Mouse (Mus musculus): ENCODE data around the gene Plcd1.
A peak's percentile ranks its signal among the peaks of the same experiment; 100 is the strongest.

Gene Plcd1

DNA sequence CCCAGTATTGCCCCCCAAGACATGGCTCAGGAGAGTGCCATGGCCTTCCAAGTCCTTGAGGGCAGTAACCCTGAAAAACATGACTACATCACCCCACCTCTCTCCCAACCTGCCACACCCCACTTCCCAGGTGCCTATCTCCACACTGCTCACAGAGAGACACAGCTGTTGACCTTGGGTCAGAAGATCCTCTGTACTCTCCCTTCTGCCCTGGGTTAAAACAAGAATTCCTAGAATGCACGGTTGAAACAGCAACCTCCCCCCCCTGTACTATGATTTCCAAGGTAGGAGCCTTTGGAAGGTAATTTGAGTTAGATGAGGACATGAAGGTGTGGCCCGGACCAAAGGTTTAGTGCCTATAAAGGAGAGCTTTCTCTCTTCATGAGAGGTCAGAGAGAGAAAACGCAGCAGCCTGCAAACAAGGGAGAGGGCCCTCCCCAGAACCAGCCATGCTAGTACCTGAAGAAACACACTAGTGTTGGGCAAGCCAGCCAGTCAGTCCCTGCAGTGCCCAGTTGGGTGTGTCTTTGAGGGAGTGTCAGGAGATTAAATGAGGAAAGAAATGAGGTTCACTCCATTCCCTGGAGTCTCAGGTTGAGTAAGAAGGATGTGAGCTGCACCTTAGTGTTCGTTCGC is 13.1 kb downstream of the Plcd1 start:
- no peaks in the 10 kb centered on the region for H3K27me3 ChIP-seq (ENCODE audit: control insufficient read depth, insufficient read depth, low read length, poor library complexity, severe bottlenecking)
- DNase-seq (ENCODE audit: low read depth, low spot score): no peak

DNA sequence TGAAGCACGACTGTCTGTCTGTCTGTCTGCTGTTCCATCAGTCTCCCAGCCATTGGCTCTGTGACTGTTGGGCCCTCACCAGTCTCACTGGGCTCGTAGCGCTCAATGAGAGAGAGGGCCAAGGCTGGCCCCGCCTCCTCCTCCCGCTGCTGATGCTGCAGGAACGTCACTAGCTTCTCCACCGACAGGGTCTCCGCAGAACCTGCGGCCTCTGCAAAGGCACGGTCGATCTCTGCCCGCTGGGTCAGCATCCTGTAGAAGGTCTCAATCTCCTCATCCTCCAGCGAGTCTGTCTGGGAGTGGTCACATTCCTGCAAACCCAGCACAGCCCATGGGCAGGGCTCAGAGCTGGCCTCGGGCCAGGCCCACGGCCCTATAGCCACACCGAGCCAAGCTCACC is 17.6 kb downstream of the Plcd1 start:
- Histone ChIP-seq H3K36me3 (ENCODE audit: control insufficient read depth, insufficient read depth, low read length, poor library complexity, severe bottlenecking) (no peaks in the 10 kb centered on the region), H3K27me3 (ENCODE audit: control insufficient read depth, insufficient read depth, low read length, poor library complexity, severe bottlenecking) (no peaks in the 10 kb centered on the region)
- DNase-seq (ENCODE audit: low read depth, low spot score): no peak

More for the DNA sequence above, 13.1 kb downstream of the Plcd1 start:
- H3K36me3 ChIP-seq (ENCODE audit: control insufficient read depth, insufficient read depth, low read length, poor library complexity, severe bottlenecking): no peaks in the 10 kb centered on the region

DNA sequence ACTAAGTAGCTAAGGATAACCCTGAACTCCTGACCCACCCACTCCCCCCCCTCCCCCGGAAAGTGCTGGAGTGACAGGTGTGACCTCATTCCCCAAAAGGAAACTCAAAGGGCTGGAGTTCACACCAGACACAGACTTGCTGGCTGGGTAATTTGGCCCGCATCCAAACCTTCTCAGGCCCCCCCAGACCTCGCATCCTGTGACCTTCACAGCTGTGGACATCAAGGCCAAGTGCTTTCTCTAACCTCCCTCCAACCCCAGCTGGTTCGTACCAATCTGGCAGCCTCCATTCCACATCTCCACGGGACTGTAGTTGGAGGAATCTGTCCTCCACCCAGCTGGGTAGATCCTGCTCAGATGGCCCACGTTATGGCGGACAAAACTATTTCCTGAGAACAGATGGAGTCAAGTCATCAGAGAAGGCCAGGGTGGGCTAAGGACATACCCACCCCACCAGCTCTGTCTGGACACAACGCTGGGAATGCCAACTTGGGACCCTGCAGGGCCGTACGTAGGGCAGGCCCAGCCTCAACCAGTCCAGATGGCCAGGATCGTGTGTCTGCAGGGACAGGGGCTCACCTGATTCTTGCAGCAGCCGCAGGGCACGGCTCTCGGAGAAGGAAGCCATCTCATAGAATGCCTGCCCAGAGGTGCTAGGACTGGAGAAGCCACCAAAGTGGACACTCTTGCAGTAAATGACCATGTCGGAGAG is 20.0 kb downstream of the Plcd1 start:
- no peaks in the 10 kb centered on the region for H3K27me3 ChIP-seq (ENCODE audit: control insufficient read depth, insufficient read depth, low read length, poor library complexity, severe bottlenecking)
- no peaks in the 10 kb centered on the region for H3K36me3 ChIP-seq (ENCODE audit: control insufficient read depth, insufficient read depth, low read length, poor library complexity, severe bottlenecking)
- DNase-seq (ENCODE audit: low read depth, low spot score): no peak

DNA sequence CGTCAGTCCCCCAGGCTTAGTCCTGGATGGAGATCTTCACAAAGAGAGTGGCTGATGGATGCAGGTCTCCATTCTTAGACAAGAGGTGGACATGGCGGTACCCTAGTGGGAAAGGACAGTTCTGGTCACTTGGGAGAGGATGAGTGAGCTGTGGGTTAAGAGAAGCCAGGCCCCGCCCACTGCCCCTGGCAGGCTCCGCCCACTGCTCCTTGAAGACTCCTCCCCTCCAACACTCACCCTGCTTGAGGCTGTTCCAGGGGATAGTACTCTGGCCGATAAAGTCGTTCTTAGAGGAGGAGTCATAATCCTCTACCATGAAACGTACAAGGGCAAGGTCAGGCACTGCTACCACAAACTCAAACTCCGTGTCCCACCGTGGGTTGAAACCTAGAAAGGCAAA is 21.5 kb downstream of the Plcd1 start:
- Histone ChIP-seq H3K36me3 (ENCODE audit: control insufficient read depth, insufficient read depth, low read length, poor library complexity, severe bottlenecking) (no peaks in the 10 kb centered on the region), H3K27me3 (ENCODE audit: control insufficient read depth, insufficient read depth, low read length, poor library complexity, severe bottlenecking) (no peaks in the 10 kb centered on the region)
- DNase-seq (ENCODE audit: low read depth, low spot score): no peak

DNA sequence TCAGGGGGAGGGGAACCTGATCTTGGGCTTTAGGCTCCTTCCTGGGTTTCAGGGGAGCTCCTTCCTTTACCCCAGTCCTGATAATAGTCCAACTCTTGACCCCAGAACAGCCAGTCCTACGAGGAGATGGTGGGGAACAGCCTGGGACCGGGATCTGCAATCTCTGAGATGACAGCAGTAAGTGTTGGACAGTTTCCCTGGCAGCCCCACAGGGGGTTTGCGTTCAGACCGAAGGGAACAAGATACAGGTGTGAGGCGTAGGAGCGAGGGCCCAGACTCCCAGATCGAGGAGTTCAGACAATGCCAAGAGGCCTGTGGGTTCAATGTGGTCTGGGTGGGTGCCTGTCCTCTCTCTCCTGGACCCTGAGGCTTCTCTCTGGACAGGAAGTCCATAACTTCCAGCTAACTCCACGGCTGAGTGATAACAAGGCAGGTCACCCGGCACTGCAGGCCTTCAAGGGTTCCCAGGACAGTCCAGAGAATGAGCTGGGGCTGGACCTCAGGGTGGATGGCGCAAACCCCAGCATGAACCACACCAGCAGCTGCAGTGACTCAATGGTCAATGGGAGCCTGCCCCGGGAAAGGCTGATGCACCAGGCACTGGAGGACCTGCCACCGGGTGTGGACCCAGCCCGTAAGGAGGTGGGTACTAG is 23.0 kb downstream of the Plcd1 start:
- H3K36me3 ChIP-seq (ENCODE audit: control insufficient read depth, insufficient read depth, low read length, poor library complexity, severe bottlenecking): no peaks in the 10 kb centered on the region
- DNase-seq (ENCODE audit: low read depth, low spot score): no peak
- H3K27me3 ChIP-seq (ENCODE audit: control insufficient read depth, insufficient read depth, low read length, poor library complexity, severe bottlenecking): no peaks in the 10 kb centered on the region

DNA sequence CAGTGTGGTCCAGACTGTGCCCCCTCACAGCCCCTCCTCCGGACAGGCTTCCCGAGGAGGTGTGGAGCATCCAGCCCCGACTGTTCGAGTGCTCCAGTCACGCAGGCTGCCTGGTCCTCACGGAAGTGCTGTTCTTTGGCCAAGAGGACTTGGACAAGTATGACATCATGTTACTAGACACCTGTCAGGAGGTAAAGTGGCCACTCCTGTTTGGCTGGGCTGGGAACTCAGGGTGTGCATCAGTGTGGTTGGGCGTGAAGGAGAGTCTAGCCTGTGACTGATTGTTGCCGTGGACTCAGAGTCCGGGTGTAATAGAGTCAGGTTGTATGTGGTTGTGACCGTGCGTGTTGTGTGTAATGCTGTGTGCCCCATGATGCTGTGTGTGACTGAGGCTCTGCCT is 25.0 kb downstream of the Plcd1 start:
- no peak for DNase-seq (ENCODE audit: low read depth, low spot score)
- Histone ChIP-seq H3K27me3 (ENCODE audit: control insufficient read depth, insufficient read depth, low read length, poor library complexity, severe bottlenecking) (no peaks in the 10 kb centered on the region), H3K36me3 (ENCODE audit: control insufficient read depth, insufficient read depth, low read length, poor library complexity, severe bottlenecking) (no peaks in the 10 kb centered on the region)

DNA sequence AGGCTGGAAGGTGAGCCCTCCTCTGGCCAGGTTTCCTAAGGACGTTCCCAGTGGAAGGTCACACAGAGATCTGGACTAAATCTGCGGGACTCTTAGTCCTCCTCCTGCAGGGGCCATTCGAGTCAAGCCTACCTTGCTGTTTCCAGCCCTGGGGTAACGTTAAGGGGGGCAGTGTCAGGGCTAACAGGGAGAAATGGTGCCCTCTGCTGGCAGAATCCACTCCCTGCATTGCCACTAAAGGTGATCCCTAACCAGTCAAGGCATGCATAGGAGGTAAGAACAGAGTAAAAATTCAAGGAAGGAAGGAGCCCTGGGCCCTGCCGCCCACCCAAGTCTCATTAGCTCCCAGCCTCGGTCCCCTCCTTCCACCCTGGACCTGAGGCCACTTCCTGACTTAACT is 25.7 kb downstream of the Plcd1 start:
- Histone ChIP-seq H3K36me3 (ENCODE audit: control insufficient read depth, insufficient read depth, low read length, poor library complexity, severe bottlenecking) (no peaks in the 10 kb centered on the region), H3K27me3 (ENCODE audit: control insufficient read depth, insufficient read depth, low read length, poor library complexity, severe bottlenecking) (no peaks in the 10 kb centered on the region)
- peak; percentile 67 for DNase-seq (ENCODE audit: low read depth, low spot score)

DNA sequence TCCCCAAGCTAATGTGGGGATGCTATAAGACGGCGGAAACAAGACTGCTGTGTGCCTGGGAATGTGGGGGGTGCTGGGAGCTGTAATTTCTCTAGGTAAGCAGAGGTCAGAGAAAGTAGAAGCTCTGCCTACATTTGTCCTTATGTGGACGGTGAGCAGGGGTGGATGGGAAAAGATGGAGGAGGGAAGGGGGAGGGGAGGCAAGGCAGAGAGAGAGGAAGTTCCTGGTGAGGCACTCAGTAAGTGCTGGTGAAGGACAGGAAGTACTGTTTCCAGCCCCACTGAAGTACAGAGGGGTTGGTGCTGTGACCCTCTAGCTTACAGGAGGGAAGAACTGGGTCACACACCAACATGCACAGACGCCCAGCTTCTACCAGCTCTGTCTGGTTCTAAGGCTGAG is 29.0 kb downstream of the Plcd1 start:
- no peaks in the 10 kb centered on the region for H3K27me3 ChIP-seq (ENCODE audit: control insufficient read depth, insufficient read depth, low read length, poor library complexity, severe bottlenecking)
- no peak for DNase-seq (ENCODE audit: low read depth, low spot score)
- H3K36me3 ChIP-seq (ENCODE audit: control insufficient read depth, insufficient read depth, low read length, poor library complexity, severe bottlenecking): no peaks in the 10 kb centered on the region

DNA sequence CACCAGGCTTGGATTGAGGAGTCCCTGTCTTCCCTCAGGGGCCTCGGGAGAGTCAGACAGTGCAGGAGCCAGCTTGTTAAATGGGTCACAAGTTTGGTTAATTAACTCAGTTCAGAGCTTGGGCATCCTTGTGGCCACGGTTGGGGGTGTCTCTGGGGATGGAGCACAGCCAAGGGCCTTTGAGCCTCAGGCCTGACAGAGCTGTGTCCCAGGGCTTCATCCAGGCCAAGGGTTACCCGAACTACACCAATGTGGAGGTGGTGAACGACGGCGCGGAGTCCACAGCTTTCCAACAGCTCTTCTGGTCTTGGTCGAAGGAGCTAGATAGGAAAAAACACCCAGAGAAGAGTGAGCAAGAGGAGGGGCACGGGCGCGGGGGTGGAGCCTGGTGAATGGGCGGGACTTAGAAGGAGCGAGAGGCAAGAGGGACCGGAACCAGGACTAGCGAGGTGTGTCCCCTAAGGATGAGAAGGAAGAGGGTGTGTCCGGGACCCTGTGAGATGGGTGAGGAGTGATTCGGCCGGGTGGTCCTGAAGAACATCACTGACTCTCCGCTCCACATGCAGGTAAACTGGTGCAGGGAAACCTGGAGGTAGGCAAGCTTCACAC is 30.2 kb downstream of the Plcd1 start:
- DNase-seq (ENCODE audit: low read depth, low spot score): peak; percentile 10
- Histone ChIP-seq H3K36me3 (ENCODE audit: control insufficient read depth, insufficient read depth, low read length, poor library complexity, severe bottlenecking) (no peaks in the 10 kb centered on the region), H3K27me3 (ENCODE audit: control insufficient read depth, insufficient read depth, low read length, poor library complexity, severe bottlenecking) (no peaks in the 10 kb centered on the region)

DNA sequence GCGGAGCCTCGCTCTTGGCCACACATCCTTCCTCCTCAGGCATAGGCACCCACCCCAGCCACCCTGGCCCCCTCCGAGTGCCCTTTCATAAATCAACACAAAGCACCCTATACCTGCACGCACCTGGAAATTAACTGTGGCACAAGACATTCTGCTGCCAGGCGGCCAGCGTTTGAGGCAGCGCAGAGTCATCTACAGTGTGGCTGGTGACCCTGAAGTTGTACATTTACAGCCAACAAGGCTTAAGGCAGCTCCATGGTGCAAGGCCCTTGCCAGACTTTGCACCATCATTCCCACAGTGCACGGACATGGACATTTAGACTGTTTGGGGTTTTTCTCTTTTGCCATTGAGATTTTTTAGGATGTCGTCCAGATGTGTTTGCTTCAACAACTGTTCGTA is 32.6 kb downstream of the Plcd1 start:
- H3K27me3 ChIP-seq (ENCODE audit: control insufficient read depth, insufficient read depth, low read length, poor library complexity, severe bottlenecking): no peaks in the 10 kb centered on the region
- no peaks in the 10 kb centered on the region for H3K36me3 ChIP-seq (ENCODE audit: control insufficient read depth, insufficient read depth, low read length, poor library complexity, severe bottlenecking)
- no peak for DNase-seq (ENCODE audit: low read depth, low spot score)

DNA sequence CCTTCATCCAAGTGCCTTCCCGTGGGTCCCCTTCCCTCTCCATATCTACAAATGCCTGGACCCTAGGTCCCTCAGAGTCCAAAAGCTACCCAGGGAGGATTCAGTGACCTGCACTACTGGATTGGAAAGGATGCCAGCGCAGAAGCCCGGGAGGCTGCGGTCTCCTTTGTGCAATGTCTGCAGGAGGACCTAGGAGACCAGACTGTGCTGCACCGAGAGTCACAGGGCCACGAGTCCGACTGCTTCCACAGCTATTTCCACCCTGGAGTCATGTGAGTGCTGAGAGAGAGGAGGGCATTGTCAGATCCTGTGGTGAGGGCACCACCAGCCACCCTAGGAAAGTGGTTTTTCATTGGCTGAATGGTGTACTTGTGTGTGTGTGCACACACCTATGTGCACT is 35.1 kb downstream of the Plcd1 start:
- Histone ChIP-seq H3K36me3 (ENCODE audit: control insufficient read depth, insufficient read depth, low read length, poor library complexity, severe bottlenecking) (no peaks in the 10 kb centered on the region), H3K27me3 (ENCODE audit: control insufficient read depth, insufficient read depth, low read length, poor library complexity, severe bottlenecking) (no peaks in the 10 kb centered on the region)
- DNase-seq (ENCODE audit: low read depth, low spot score): no peak

DNA sequence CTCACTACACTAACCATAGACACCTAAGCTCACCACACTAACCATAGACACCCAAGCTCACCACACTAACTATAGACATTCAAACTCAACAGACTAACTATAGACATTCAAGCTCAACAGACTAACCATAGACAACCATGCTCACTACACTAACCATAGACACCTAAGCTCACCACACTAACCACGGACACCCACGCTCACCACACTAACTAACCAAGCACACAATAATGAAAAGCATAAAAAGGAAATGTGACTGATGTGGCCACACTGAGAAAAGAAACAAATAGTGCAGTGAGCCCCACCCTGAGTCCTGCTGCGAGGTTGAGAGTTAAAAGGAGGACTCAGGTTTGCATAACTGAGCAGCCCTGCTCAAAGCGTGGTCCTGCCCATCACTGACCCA is 38.0 kb downstream of the Plcd1 start:
- H3K36me3 ChIP-seq (ENCODE audit: control insufficient read depth, insufficient read depth, low read length, poor library complexity, severe bottlenecking): no peaks in the 10 kb centered on the region
- H3K27me3 ChIP-seq (ENCODE audit: control insufficient read depth, insufficient read depth, low read length, poor library complexity, severe bottlenecking): no peaks in the 10 kb centered on the region
- DNase-seq (ENCODE audit: low read depth, low spot score): no peak

DNA sequence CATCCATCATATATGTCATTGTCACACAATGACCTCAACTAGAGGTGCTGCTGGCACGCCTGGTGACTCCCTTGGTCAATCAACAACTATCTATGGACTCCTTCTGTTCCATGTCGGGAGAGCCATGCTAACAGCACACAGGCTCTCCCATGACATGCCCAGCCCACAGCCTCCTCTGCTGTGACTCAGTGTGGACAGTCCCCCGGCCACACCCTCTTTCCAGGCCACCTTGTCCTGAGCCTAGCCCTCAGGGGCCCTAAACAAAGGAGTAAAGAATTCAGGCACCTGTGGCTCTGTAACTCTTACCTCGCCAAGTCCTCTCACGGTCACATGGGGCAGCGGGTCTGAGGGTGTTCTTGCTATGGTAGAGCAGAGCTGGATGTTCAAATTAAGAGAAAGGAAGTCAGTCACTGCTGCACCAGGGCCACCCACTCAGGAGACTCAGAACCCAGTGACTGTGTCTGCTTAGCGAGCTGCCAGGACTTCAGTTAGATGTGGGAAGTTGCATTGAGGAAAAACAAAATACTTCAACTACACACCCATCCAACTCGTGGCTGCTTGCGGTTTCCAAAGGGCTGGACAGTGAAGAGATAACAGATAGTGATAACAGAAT is 39.2 kb downstream of the Plcd1 start:
- Histone ChIP-seq H3K36me3 (ENCODE audit: control insufficient read depth, insufficient read depth, low read length, poor library complexity, severe bottlenecking) (no peaks in the 10 kb centered on the region), H3K27me3 (ENCODE audit: control insufficient read depth, insufficient read depth, low read length, poor library complexity, severe bottlenecking) (no peaks in the 10 kb centered on the region)
- DNase-seq (ENCODE audit: low read depth, low spot score): no peak

DNA sequence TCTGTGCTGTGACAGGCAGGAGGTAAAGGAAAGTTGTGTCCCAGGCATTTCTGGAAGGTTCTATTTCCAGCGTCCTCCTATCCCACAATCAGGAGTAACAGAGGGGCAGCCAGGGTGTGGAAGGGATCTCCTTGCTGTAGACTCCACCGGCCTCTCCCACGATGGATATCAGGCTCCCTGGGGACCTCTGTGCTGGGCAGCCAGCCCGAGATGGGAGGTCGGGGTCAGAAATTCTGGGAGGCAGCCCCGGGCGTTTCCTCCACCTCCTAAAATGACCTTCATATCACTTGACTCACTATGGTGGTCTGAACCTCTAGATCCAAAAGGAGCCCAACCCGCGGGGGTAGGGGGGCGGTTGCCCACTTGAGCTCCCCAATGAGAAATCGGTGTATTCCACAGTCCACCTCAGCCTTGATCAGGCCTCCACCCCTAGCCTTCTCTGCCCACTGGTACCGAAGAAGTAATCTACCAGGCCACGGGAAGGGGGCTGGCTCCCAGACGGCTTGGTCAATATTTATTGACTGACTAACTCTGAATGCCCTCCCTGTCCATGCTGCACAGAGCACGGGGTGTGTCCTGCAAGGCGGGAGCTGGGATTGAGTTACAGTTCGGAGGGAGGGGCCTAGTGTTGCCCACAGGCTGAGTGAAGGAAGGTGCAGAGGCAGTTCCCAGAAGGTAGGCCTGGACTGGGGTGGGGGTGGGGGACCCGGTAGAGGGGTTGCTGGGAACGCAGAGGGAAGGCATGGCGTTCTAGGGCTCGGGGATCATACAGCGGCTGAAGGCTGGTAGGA is 41.0 kb downstream of the Plcd1 start, which contains the start of gene Vill:
TSS of gene Vill (plus strand) at position 625 of the 791 bp plus-strand sequence.
- no peak for DNase-seq (ENCODE audit: low read depth, low spot score)
- no peaks in the 10 kb centered on the region for H3K27me3 ChIP-seq (ENCODE audit: control insufficient read depth, insufficient read depth, low read length, poor library complexity, severe bottlenecking)
- no peaks in the 10 kb centered on the region for H3K36me3 ChIP-seq (ENCODE audit: control insufficient read depth, insufficient read depth, low read length, poor library complexity, severe bottlenecking)
